Comparison of ENCODE assay signal across 13 mouse cellular contexts in genomic region chr11:120355277-120356039, GRCm38 (mm10). TPM values are rescaled to one million over a fixed set of nuclear protein-coding genes. Genes with fewer than 3 reads are reported as not detected.
DNase-seq lines count a peak whose midpoint lies in the region; ATAC-seq lines count a peak whose summit lies in the region.
"Had no signal": no experiment of that assay in that cellular context is flagged by ENCODE, and none has a peak within 500 bp of the region (broad histone marks: within the 10 kb centered on the region; RNA-seq: fewer than 3 reads in every experiment).

No protein-coding gene starts in this region.

- H3K4me3 ChIP-seq in liver, embryonic 15.5 days (replicated peaks) = peak overlapping the region; percentile 34
- H3K4me3 ChIP-seq: myocyte had no signal

- no peaks in the 10 kb centered on the region for H3K36me3 ChIP-seq in liver, embryonic 15.5 days (replicated peaks)

- DNase-seq in heart, adult 11 months = peak; percentile 91
- DNase-seq in heart, adult 18-20 months = no peak
- DNase-seq in kidney, postnatal 14 days = peak; percentile 38
- DNase-seq in kidney, adult 18-20 months = no peak
- peak; percentile 56 for DNase-seq in c-Kit-positive CD71-positive TER-119-positive erythroid progenitor cells, embryonic 14.5 days (ENCODE audit: low spot score)
- no peak for DNase-seq in embryo, embryonic 10.5 days (ENCODE audit: low spot score)
- no peak for DNase-seq in right cerebral cortex, adult 18-20 months
- DNase-seq: lung, postnatal 10 days; thymus, adult 18-20 months had no signal

- peak overlapping the region; percentile 93 for H3K27ac ChIP-seq in liver, embryonic 15.5 days (replicated peaks)

- 45% methylated on average over 5 of the region's 5 CpGs for WGBS in liver, embryonic 15.5 days (ENCODE audit: insufficient replicate concordance)

- peaks cover 23% of the 10 kb centered on the region for H3K27me3 ChIP-seq in liver, embryonic 15.5 days

- peaks cover 77% of the 10 kb centered on the region for H3K4me1 ChIP-seq in liver, embryonic 15.5 days (replicated peaks)

- no peaks in the 10 kb centered on the region for H3K9me3 ChIP-seq in liver, embryonic 15.5 days (replicated peaks)

- peak overlapping the region; percentile 79 for H3K4me2 ChIP-seq in liver, embryonic 15.5 days

- ATAC-seq in liver, embryonic 15.5 days (ENCODE audit: insufficient read depth) = peak; percentile 33
- ATAC-seq: CD4-positive, CD25-positive, alpha-beta regulatory T cell, adult 4 months; hindbrain, embryonic 16.5 days had no signal

- H3K9ac ChIP-seq in liver, embryonic 15.5 days = peak overlapping the region; percentile 45

RNA-seq across cellular contexts. Expression of gene Fscn2, which starts 5.9 kb away (rescaled TPM):
- total RNA-seq in heart, adult 18-20 months (2021) = not detected
- polyA plus RNA-seq in liver, embryonic 15.5 days (2015; fragmentation: Nextera tagmentation; extraction: Ambion mirVana) = not detected in 2 replicates

RNA-seq across cellular contexts. Expression of gene Actg1, which starts 7.1 kb away (rescaled TPM):
- 100 to 1,000 TPM; 286 to 296 TPM for total RNA-seq in heart, adult 18-20 months (2021)
- 559 and 587 TPM in 2 replicates for polyA plus RNA-seq in liver, embryonic 15.5 days (2015; fragmentation: Nextera tagmentation; extraction: Ambion mirVana)

RNA-seq across cellular contexts. Expression of gene Faap100, which starts 23.1 kb away (rescaled TPM):
- 10 to 100 TPM; 10.6 to 11.7 TPM for total RNA-seq in heart, adult 18-20 months (2021)
- polyA plus RNA-seq in liver, embryonic 15.5 days (2015; fragmentation: Nextera tagmentation; extraction: Ambion mirVana) = 6.2 and 7.2 TPM in 2 replicates

Comparison
In these comparisons a context has a peak if more than half of its experiments do, and no peak if none do; other contexts are left out.
1. DNase-seq: peak in heart, adult 11 months (single experiment), kidney, postnatal 14 days (single experiment) and c-Kit-positive CD71-positive TER-119-positive erythroid progenitor cells, embryonic 14.5 days (single experiment); none in heart, adult 18-20 months (0 of 2), kidney, adult 18-20 months (single experiment), embryo, embryonic 10.5 days (single experiment) and right cerebral cortex, adult 18-20 months (single experiment).